24 mouse cellular contexts compared by ENCODE assay signal in the genomic region with DNA sequence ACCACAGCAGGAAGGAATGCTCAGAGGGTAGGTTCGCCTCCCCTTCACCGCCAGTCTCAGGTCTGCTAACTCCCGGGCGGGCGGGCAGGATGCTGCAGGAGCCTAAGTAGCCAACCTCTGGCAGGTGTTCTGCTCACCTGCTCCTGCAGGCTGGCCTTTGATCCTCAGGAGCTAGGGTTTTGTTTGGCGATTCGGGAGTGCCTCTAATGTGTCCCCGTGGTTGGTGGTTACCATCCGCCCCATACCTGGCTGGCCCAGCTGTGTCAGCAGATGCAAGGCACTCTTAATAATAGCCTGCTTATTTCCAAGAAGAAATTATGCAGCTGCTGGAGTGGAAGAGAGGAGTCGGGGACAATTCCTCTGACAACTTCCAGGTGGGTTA. TPM values are rescaled to one million over a fixed set of nuclear protein-coding genes. Genes with fewer than 3 reads are reported as not detected.
DNase-seq lines count a peak whose midpoint lies in the region; ATAC-seq and TF ChIP-seq lines count a peak whose summit lies in the region.
"Had no signal": no experiment of that assay in that cellular context is flagged by ENCODE, and none has a peak within 500 bp of the region (broad histone marks: within the 10 kb centered on the region; RNA-seq: fewer than 3 reads in every experiment).

No protein-coding gene starts in this region.

- no peaks in the 10 kb centered on the region for H3K36me3 ChIP-seq in midbrain, embryonic 15.5 days (replicated peaks)
- H3K36me3 ChIP-seq in midbrain, embryonic 11.5 days (ENCODE audit: control insufficient read depth, insufficient read depth, low read length), result no peaks in the 10 kb centered on the region
- peaks cover 18% of the 10 kb centered on the region for H3K36me3 ChIP-seq in ES-E14 (ENCODE audit: control insufficient read depth, insufficient read depth, low read length, poor library complexity, severe bottlenecking)
- H3K36me3 ChIP-seq in intestine, embryonic 16.5 days (ENCODE audit: control insufficient read depth, insufficient read depth, low read length), result no peaks in the 10 kb centered on the region
- no peaks in the 10 kb centered on the region for H3K36me3 ChIP-seq in stomach, postnatal 0 days (ENCODE audit: control insufficient read depth, insufficient read depth, low read length)
- H3K36me3 ChIP-seq: embryonic facial prominence, embryonic 12.5 days; G1E; heart, embryonic 15.5 days; hindbrain, embryonic 13.5 days had no signal

- H3K27me3 ChIP-seq in midbrain, embryonic 15.5 days (replicated peaks), result peaks cover 17% of the 10 kb centered on the region
- peaks cover 13% of the 10 kb centered on the region for H3K27me3 ChIP-seq in midbrain, embryonic 11.5 days (ENCODE audit: control insufficient read depth, insufficient read depth, low read length)
- H3K27me3 ChIP-seq in intestine, embryonic 16.5 days (replicated peaks; ENCODE audit: control insufficient read depth, insufficient read depth, low read length), result peaks cover 4% of the 10 kb centered on the region; the same call in 1 of the 2 replicates
- no peaks in the 10 kb centered on the region for H3K27me3 ChIP-seq in stomach, postnatal 0 days (ENCODE audit: control insufficient read depth, insufficient read depth, low read length)

- H3K27ac ChIP-seq in midbrain, embryonic 15.5 days, result no peak overlapping the region
- no peak overlapping the region for H3K27ac ChIP-seq in midbrain, embryonic 11.5 days (ENCODE audit: low read depth, low read length)
- H3K27ac ChIP-seq in ES-E14 (ENCODE audit: insufficient read depth, low read depth, low read length, poor library complexity, severe bottlenecking), result no peak overlapping the region; the same call in 1 of the 2 replicates
- H3K27ac ChIP-seq in intestine, embryonic 16.5 days (ENCODE audit: low read length), result no peak overlapping the region
- H3K27ac ChIP-seq in stomach, postnatal 0 days (replicated peaks), result no peak overlapping the region
- H3K27ac ChIP-seq: embryonic facial prominence, embryonic 12.5 days; heart, adult 2 months; heart, embryonic 15.5 days; hindbrain, embryonic 13.5 days; hindbrain, postnatal 0 days had no signal

- H3K4me2 ChIP-seq in midbrain, embryonic 15.5 days, result no peak overlapping the region
- H3K4me2 ChIP-seq in midbrain, embryonic 11.5 days, result no peak overlapping the region
- no peak overlapping the region for H3K4me2 ChIP-seq in intestine, embryonic 16.5 days (ENCODE audit: low read depth, low read length)
- H3K4me2 ChIP-seq in stomach, postnatal 0 days (replicated peaks; ENCODE audit: low read depth), result no peak overlapping the region

- no peak for TF ChIP-seq EP300 in stomach, postnatal 0 days (optimal IDR thresholded peaks at IDR 0.05)

- peaks cover 11% of the 10 kb centered on the region; the same call in 1 of the 2 replicates for H3K4me1 ChIP-seq in midbrain, embryonic 15.5 days
- no peaks in the 10 kb centered on the region for H3K4me1 ChIP-seq in midbrain, embryonic 11.5 days (ENCODE audit: control insufficient read depth, insufficient read depth, low read length)
- peaks cover 9 to 44% of the 10 kb centered on the region in 2 experiments for H3K4me1 ChIP-seq in ES-E14 (ENCODE audit: control insufficient read depth in 2 of 2, insufficient read depth in 2 of 2, low read length in 2 of 2, poor library complexity in 1 of 2)
- H3K4me1 ChIP-seq in intestine, embryonic 16.5 days (ENCODE audit: control insufficient read depth, insufficient read depth, low read length), result peaks cover 4% of the 10 kb centered on the region; the same call in 1 of the 2 replicates
- peaks cover 4% of the 10 kb centered on the region; the same call in 1 of the 2 replicates for H3K4me1 ChIP-seq in stomach, postnatal 0 days (replicated peaks; ENCODE audit: control insufficient read depth, insufficient read depth)
- H3K4me1 ChIP-seq: embryonic facial prominence, embryonic 12.5 days had no signal

- no peak for TF ChIP-seq CTCF in stomach, postnatal 0 days (IDR thresholded peaks at IDR 0.05; ENCODE audit: low read depth)

- WGBS in midbrain, embryonic 15.5 days, result 67% methylated on average over 10 of the region's 10 CpGs
- WGBS in midbrain, embryonic 11.5 days, result 53% methylated on average over 10 of the region's 10 CpGs
- WGBS in intestine, embryonic 16.5 days, result 42% methylated on average over 10 of the region's 10 CpGs
- 25% methylated on average over 10 of the region's 10 CpGs for WGBS in stomach, postnatal 0 days

- no peaks in the 10 kb centered on the region for H3K9me3 ChIP-seq in midbrain, embryonic 15.5 days
- no peaks in the 10 kb centered on the region for H3K9me3 ChIP-seq in midbrain, embryonic 11.5 days (ENCODE audit: control insufficient read depth, low read length)
- H3K9me3 ChIP-seq in ES-E14 (ENCODE audit: control insufficient read depth, insufficient read depth, low read depth, low read length), result no peaks in the 10 kb centered on the region
- H3K9me3 ChIP-seq in intestine, embryonic 16.5 days (ENCODE audit: control insufficient read depth, low read length), result no peaks in the 10 kb centered on the region
- no peaks in the 10 kb centered on the region for H3K9me3 ChIP-seq in stomach, postnatal 0 days (ENCODE audit: control insufficient read depth, low read length)
- H3K9me3 ChIP-seq: embryonic facial prominence, embryonic 12.5 days; heart, embryonic 15.5 days; hindbrain, embryonic 13.5 days had no signal

- peak; percentile 22; the same call in 1 of the 2 replicates for ATAC-seq in midbrain, embryonic 15.5 days (replicated peaks)
- no peak for ATAC-seq in midbrain, embryonic 11.5 days (ENCODE audit: low FRiP score)
- ATAC-seq in intestine, embryonic 16.5 days, result peak; percentile 60
- peak; percentile 60 for ATAC-seq in stomach, postnatal 0 days (ENCODE audit: low FRiP score, low TSS enrichment)

- no peak for DNase-seq in midbrain, embryonic 11.5 days (ENCODE audit: low spot score, missing footprints)
- no peak for DNase-seq in ES-E14 (ENCODE audit: low read depth, low spot score)
- DNase-seq in stomach, postnatal 0 days (ENCODE audit: low spot score), result peak; percentile 43
- DNase-seq in retina, postnatal 1 day, result no peak
- DNase-seq in adrenal gland, adult 8-10 months, result no peak
- DNase-seq: adrenal gland, postnatal 14 days; cerebellum, adult 11-12 months; cerebellum, adult 9-10 months; cerebellum, postnatal 25 days; gastrocnemius, postnatal 14 days; heart, adult 2 months; heart, postnatal 14 days had no signal

- in situ Hi-C loops in ES-E14 (cut with MboI; ENCODE audit: low sequenced_read_pairs in 2 of 2, unreplicated experiment in 2 of 2), result loop anchor here (10.0 kb wide), 1 partner anchor 380 kb away; no protein-coding TSS in a partner anchor

- no peak overlapping the region for H3K4me3 ChIP-seq in midbrain, embryonic 15.5 days
- no peak overlapping the region for H3K4me3 ChIP-seq in midbrain, embryonic 11.5 days (ENCODE audit: low read depth, low read length)
- H3K4me3 ChIP-seq in ES-E14 (ENCODE audit: insufficient read depth in 1 of 2, low read depth in 1 of 2, low read length in 2 of 2, poor library complexity in 1 of 2, severe bottlenecking in 1 of 2), result peak overlapping the region; percentile 57 to 59; a peak in 3 of 4 replicates
- H3K4me3 ChIP-seq in intestine, embryonic 16.5 days (ENCODE audit: low read length), result no peak overlapping the region
- H3K4me3 ChIP-seq in stomach, postnatal 0 days (ENCODE audit: low read depth, low read length), result no peak overlapping the region
- H3K4me3 ChIP-seq: embryonic facial prominence, embryonic 12.5 days; heart, adult 2 months; hindbrain, embryonic 13.5 days had no signal

- H3K9ac ChIP-seq in midbrain, embryonic 15.5 days, result no peak overlapping the region
- no peak overlapping the region for H3K9ac ChIP-seq in midbrain, embryonic 11.5 days (ENCODE audit: low read length)
- peak overlapping the region; percentile 34 for H3K9ac ChIP-seq in ES-E14 (ENCODE audit: insufficient read depth, low read depth, low read length, poor library complexity, severe bottlenecking)
- no peak overlapping the region for H3K9ac ChIP-seq in intestine, embryonic 16.5 days (ENCODE audit: low read depth, low read length)
- H3K9ac ChIP-seq in stomach, postnatal 0 days (ENCODE audit: low read length), result no peak overlapping the region
- H3K9ac ChIP-seq: embryonic facial prominence, embryonic 12.5 days had no signal

TF ChIP-seq in ES-E14, 5 proteins besides CTCF, POLR2A, EP300 and RAD21:
- TF ChIP-seq HCFC1 (IDR thresholded peaks at IDR 0.05; ENCODE audit: borderline replicate concordance, insufficient read depth, low read length) (no peak), ZC3H11A (IDR thresholded peaks at IDR 0.05; ENCODE audit: borderline replicate concordance, low read depth, low read length) (no peak), ZNF384 (IDR thresholded peaks at IDR 0.05; ENCODE audit: low read depth, low read length) (no peak), CHD2 (IDR thresholded peaks at IDR 0.05; ENCODE audit: low read depth, low read length) (no peak), MAFK (IDR thresholded peaks at IDR 0.05; ENCODE audit: insufficient read depth, low read depth, low read length) (no peak)

RNA-seq across cellular contexts. Expression of gene Gpa33, which starts 25.1 kb away (rescaled TPM):
- 0.10 TPM in 1 of 2 replicates, not detected in the other for polyA plus RNA-seq in midbrain, embryonic 15.5 days (2015; fragmentation: Nextera tagmentation; extraction: Ambion mirVana)
- polyA plus RNA-seq in midbrain, embryonic 11.5 days (2014; fragmentation: Nextera tagmentation; extraction: Ambion mirVana), result 0.17 and 0.38 TPM in 2 replicates
- total RNA-seq in ES-E14 (2012; rRNA removed), result 68.0 and 204 TPM in 2 replicates
- 79.6 and 86.9 TPM in 2 replicates for polyA plus RNA-seq in intestine, embryonic 16.5 days (2015; fragmentation: Nextera tagmentation; extraction: Ambion mirVana)
- polyA plus RNA-seq in stomach, postnatal 0 days (2015; fragmentation: Nextera tagmentation; extraction: Ambion mirVana), result 34.3 and 35.6 TPM in 2 replicates
- total RNA-seq in adrenal gland, adult 8-10 months (2022), result under 1 TPM in 2 of 4 experiments, not detected in 2; 0.56 to 0.62 TPM
- total RNA-seq: adrenal gland, postnatal 14 days; gastrocnemius, postnatal 14 days; heart, adult 2 months; heart, postnatal 14 days; hematopoietic stem cell, adult 5-6 weeks; hindbrain, postnatal 0 days had no signal
- polyA plus RNA-seq: cortical plate, adult 2 months; forebrain, embryonic 16.5 days; frontal cortex, adult 2 months; G1E; heart, adult 2 months; heart, embryonic 11.5 days; heart, embryonic 15.5 days had no signal

RNA-seq across cellular contexts. Expression of gene Dusp27, which starts 27.4 kb away (rescaled TPM):
- 1.5 and 1.7 TPM in 2 replicates for polyA plus RNA-seq in midbrain, embryonic 15.5 days (2015; fragmentation: Nextera tagmentation; extraction: Ambion mirVana)
- polyA plus RNA-seq in midbrain, embryonic 11.5 days (2014; fragmentation: Nextera tagmentation; extraction: Ambion mirVana), result 2.3 and 2.4 TPM in 2 replicates
- total RNA-seq in ES-E14 (2012; rRNA removed), result 60.2 and 69.4 TPM in 2 replicates
- 1.5 and 1.7 TPM in 2 replicates for polyA plus RNA-seq in intestine, embryonic 16.5 days (2015; fragmentation: Nextera tagmentation; extraction: Ambion mirVana)
- polyA plus RNA-seq in stomach, postnatal 0 days (2015; fragmentation: Nextera tagmentation; extraction: Ambion mirVana), result 0.50 and 0.57 TPM in 2 replicates
- under 1 TPM in 3 of 4 experiments, not detected in 1; 0.21 to 0.22 (median 0.22) TPM for total RNA-seq in adrenal gland, adult 8-10 months (2022)
- total RNA-seq: hematopoietic stem cell, adult 5-6 weeks had no signal
- polyA plus RNA-seq: G1E had no signal

Comparison
In these comparisons a context has a peak if more than half of its experiments do, and no peak if none do; other contexts are left out.
1. H3K4me3 ChIP-seq: peak in ES-E14 (2 of 2); none in midbrain, embryonic 15.5 days (single experiment), midbrain, embryonic 11.5 days (single experiment), intestine, embryonic 16.5 days (single experiment) and stomach, postnatal 0 days (single experiment).
2. RNA of gene Gpa33, which starts 25.1 kb away (polyA plus RNA-seq): 79.6 to 86.9 TPM in intestine, embryonic 16.5 days and 34.3 to 35.6 TPM in stomach, postnatal 0 days; 0.17 to 0.38 TPM in midbrain, embryonic 11.5 days and 0.10 TPM in midbrain, embryonic 15.5 days; every median in the first group is over 10 times any median in the second.